Mouse (Mus musculus): ENCODE results near the gene Ccer1. TPM values are rescaled to one million over a fixed set of nuclear protein-coding genes. Genes with fewer than 3 reads are reported as not detected.
"Not testable (repeated sequence)": the region's sequence is repeated elsewhere in the genome, so short reads cannot be mapped to it uniquely, and the experiment has no call there.

The Ccer1 gene
- polyA plus RNA-seq, 1 experiment from 2014 or later: not detected

GRCm38 (mm10) chr10:97712687-97713086 lies 19.8 kb downstream of the Ccer1 start:
- no peaks in the 10 kb centered on the region for H3K4me1 ChIP-seq
- ATAC-seq: no peak
- no peak overlapping the region for H3K4me3 ChIP-seq
- no peak overlapping the region for H3K9ac ChIP-seq
- no peaks in the 10 kb centered on the region for H3K9me3 ChIP-seq (replicated peaks)
- WGBS (ENCODE audit: insufficient replicate concordance): 7% methylated on average over 5 of the region's 5 CpGs
- H3K36me3 ChIP-seq: no peaks in the 10 kb centered on the region
- no peak overlapping the region for H3K27ac ChIP-seq
- H3K27me3 ChIP-seq (replicated peaks): no peaks in the 10 kb centered on the region
- no peak overlapping the region for H3K4me2 ChIP-seq

- Histone ChIP-seq H3K9me3 (replicated peaks) (no peaks in the 10 kb centered on the region), H3K4me2 (no peak overlapping the region), H3K27me3 (replicated peaks) (no peaks in the 10 kb centered on the region), H3K27ac (no peak overlapping the region), H3K9ac (no peak overlapping the region), H3K4me3 (no peak overlapping the region), H3K36me3 (no peaks in the 10 kb centered on the region), H3K4me1 (no peaks in the 10 kb centered on the region)
- WGBS (ENCODE audit: insufficient replicate concordance): 62% methylated on average over 4 of the region's 4 CpGs
- no peak for ATAC-seq
Measured at GRCm38 (mm10) chr10:97714584-97714983, 21.7 kb downstream of the Ccer1 start.

GRCm38 (mm10) chr10:97715289-97715906 lies 22.5 kb downstream of the Ccer1 start:
- no peak for ATAC-seq
- 67% methylated on average over 3 of the region's 3 CpGs for WGBS (ENCODE audit: insufficient replicate concordance)
- no peak overlapping the region for H3K4me3 ChIP-seq

GRCm38 (mm10) chr10:97717233-97717632 lies 24.4 kb downstream of the Ccer1 start:
- 44% methylated on average over 1 of the region's 1 CpGs for WGBS (ENCODE audit: insufficient replicate concordance)

More at GRCm38 (mm10) chr10:97715289-97715906, 22.5 kb downstream of the Ccer1 start:
- Histone ChIP-seq H3K27ac (no peak overlapping the region), H3K27me3 (replicated peaks) (no peaks in the 10 kb centered on the region), H3K9ac (no peak overlapping the region), H3K4me2 (no peak overlapping the region), H3K9me3 (replicated peaks) (no peaks in the 10 kb centered on the region), H3K4me1 (no peaks in the 10 kb centered on the region), H3K36me3 (no peaks in the 10 kb centered on the region)

GRCm38 (mm10) chr10:97718021-97718420 lies 25.2 kb downstream of the Ccer1 start:
- H3K4me2 ChIP-seq: no peak overlapping the region
- H3K36me3 ChIP-seq: no peaks in the 10 kb centered on the region
- no peaks in the 10 kb centered on the region for H3K27me3 ChIP-seq (replicated peaks)
- H3K9me3 ChIP-seq (replicated peaks): no peaks in the 10 kb centered on the region
- no peak overlapping the region for H3K27ac ChIP-seq
- H3K4me3 ChIP-seq: no peak overlapping the region
- 38% methylated on average over 2 of the region's 2 CpGs for WGBS (ENCODE audit: insufficient replicate concordance)
- H3K9ac ChIP-seq: no peak overlapping the region
- no peak for ATAC-seq
- no peaks in the 10 kb centered on the region for H3K4me1 ChIP-seq

More at GRCm38 (mm10) chr10:97717233-97717632, 24.4 kb downstream of the Ccer1 start:
- no peak overlapping the region for H3K9ac ChIP-seq
- H3K4me3 ChIP-seq: no peak overlapping the region
- H3K27me3 ChIP-seq (replicated peaks): no peaks in the 10 kb centered on the region
- H3K4me1 ChIP-seq: no peaks in the 10 kb centered on the region
- H3K4me2 ChIP-seq: no peak overlapping the region
- H3K36me3 ChIP-seq: no peaks in the 10 kb centered on the region
- no peaks in the 10 kb centered on the region for H3K9me3 ChIP-seq (replicated peaks)
- no peak for ATAC-seq
- no peak overlapping the region for H3K27ac ChIP-seq

- Histone ChIP-seq H3K9me3 (replicated peaks) (no peaks in the 10 kb centered on the region), H3K4me2 (no peak overlapping the region), H3K27me3 (replicated peaks) (no peaks in the 10 kb centered on the region), H3K9ac (no peak overlapping the region), H3K36me3 (no peaks in the 10 kb centered on the region), H3K4me3 (no peak overlapping the region), H3K27ac (no peak overlapping the region), H3K4me1 (no peaks in the 10 kb centered on the region)
- WGBS (ENCODE audit: insufficient replicate concordance): 64% methylated on average over 1 of the region's 1 CpGs
- no peak for ATAC-seq
Measured at GRCm38 (mm10) chr10:97720625-97721024, 27.8 kb downstream of the Ccer1 start.

GRCm38 (mm10) chr10:97722709-97723108 lies 29.9 kb downstream of the Ccer1 start:
- Histone ChIP-seq H3K27ac (no peak overlapping the region), H3K36me3 (no peaks in the 10 kb centered on the region), H3K4me3 (no peak overlapping the region), H3K9me3 (replicated peaks) (no peaks in the 10 kb centered on the region), H3K4me2 (no peak overlapping the region), H3K9ac (no peak overlapping the region), H3K4me1 (no peaks in the 10 kb centered on the region), H3K27me3 (replicated peaks) (no peaks in the 10 kb centered on the region)
- 78% methylated on average over 9 of the region's 9 CpGs for WGBS (ENCODE audit: insufficient replicate concordance)
- ATAC-seq: no peak

- no peak for ATAC-seq
- no peak overlapping the region for H3K4me3 ChIP-seq
- H3K4me1 ChIP-seq: no peaks in the 10 kb centered on the region
- no peaks in the 10 kb centered on the region for H3K27me3 ChIP-seq (replicated peaks)
- no peak overlapping the region for H3K27ac ChIP-seq
- H3K9ac ChIP-seq: no peak overlapping the region
- no peaks in the 10 kb centered on the region for H3K36me3 ChIP-seq
- WGBS (ENCODE audit: insufficient replicate concordance): 29% methylated on average over 1 of the region's 1 CpGs
- no peaks in the 10 kb centered on the region for H3K9me3 ChIP-seq (replicated peaks)
- H3K4me2 ChIP-seq: no peak overlapping the region
Measured at GRCm38 (mm10) chr10:97725929-97726328, 33.1 kb downstream of the Ccer1 start.

- not testable (repeated sequence) for H3K4me3 ChIP-seq; H3K27ac ChIP-seq; ATAC-seq; H3K4me2 ChIP-seq; H3K9ac ChIP-seq; H3K9me3 ChIP-seq (replicated peaks); H3K4me1 ChIP-seq; H3K27me3 ChIP-seq (replicated peaks); H3K36me3 ChIP-seq
Measured at GRCm38 (mm10) chr10:97726655-97727054, 33.8 kb downstream of the Ccer1 start, which contains the start of gene C030005K15Rik. Gene C030005K15Rik, minus strand, starts transcription at chr10:97726755.

Other genes starting within 250 kb of the Ccer1 start
- 33.5 and 40.6 TPM in 2 replicates for gene Dcn, start 213.4 kb upstream of the Ccer1 start, polyA plus RNA-seq (2016; fragmentation: Nextera tagmentation; extraction: Ambion mirVana)
- 46.3 and 51.1 TPM in 2 replicates for gene Lum, start 127.9 kb upstream of the Ccer1 start, polyA plus RNA-seq (2016; fragmentation: Nextera tagmentation; extraction: Ambion mirVana)
- gene Kera, start 86.2 kb upstream of the Ccer1 start, polyA plus RNA-seq (2016; fragmentation: Nextera tagmentation; extraction: Ambion mirVana): 0.10 TPM in 1 of 2 replicates, not detected in the other
- gene Epyc, start 49.0 kb upstream of the Ccer1 start, polyA plus RNA-seq (2016; fragmentation: Nextera tagmentation; extraction: Ambion mirVana): 0.23 and 0.48 TPM in 2 replicates
- gene C030005K15Rik, start 33.7 kb downstream of the Ccer1 start, polyA plus RNA-seq (2016; fragmentation: Nextera tagmentation; extraction: Ambion mirVana): not detected in 2 replicates